Mouse (Mus musculus): ENCODE data around the gene Cotl1.

GRCm38 (mm10) chr8:119832931-119833330 is 7.4 kb downstream of the Cotl1 start:
- TF ChIP-seq CTCF (IDR thresholded peaks at IDR 0.05; ENCODE audit: low read depth) (no peak), EP300 (optimal IDR thresholded peaks at IDR 0.05) (no peak)

All from stomach, postnatal 0 days (tissue).